Mouse (Mus musculus) macrophage (primary cell): ENCODE data around the gene Shcbp1l. TPM values are rescaled to one million over a fixed set of nuclear protein-coding genes. Genes with fewer than 3 reads are reported as not detected.
"Not testable (repeated sequence)": the region's sequence is repeated elsewhere in the genome, so short reads cannot be mapped to it uniquely, and the experiment has no call there.

Experiments used
- H3K27ac ChIP-seq: fragments of 350-480 bp; formaldehyde crosslinking; 2 replicates; pipeline ENCODE4 v1.9.0; 2021
- H3K36me3 ChIP-seq: fragments of 350-480 bp; formaldehyde crosslinking; 2 replicates; pipeline ENCODE4 v1.9.0; 2021; ENCODE audit errors: inconsistent target
- H3K4me3 ChIP-seq: fragments of 350-480 bp; formaldehyde crosslinking; 2 replicates; pipeline ENCODE4 v1.9.0; 2021; ENCODE audit errors: inconsistent target
- H3K79me2 ChIP-seq: fragments of 350-480 bp; formaldehyde crosslinking; 2 replicates; pipeline ENCODE4 v1.9.0; 2021; ENCODE audit errors: inconsistent target
- WGBS: methylation state at CpG from one replicate; pipeline ENCODE4 v1.1.7; 2026; ENCODE audit warnings: inconsistent platforms; ENCODE audit not compliant: missing documents; 5-methylcytosine and 5-hydroxymethylcytosine counted together
- polyA plus RNA-seq: library from polyadenylated mRNA; stranded (reverse); fragments of 250-400 nt; gene quantifications from 3 replicates; pipeline ENCODE4 v1.2.4, GENCODE M21; 2018; ENCODE audit warnings: inconsistent platforms

The Shcbp1l gene
- polyA plus RNA-seq, 1 experiment from 2014 or later: 0.63 TPM

GRCm38 (mm10) chr1:153412663-153413396, 12.1 kb upstream of the Shcbp1l start:
- H3K4me3 ChIP-seq: peak overlapping the region; percentile 42
- WGBS: 100% methylated on average over 1 of the region's 4 CpGs
- not testable (repeated sequence) for H3K36me3 ChIP-seq
- H3K27ac ChIP-seq: peak overlapping the region; percentile 92
- peaks cover 25% of the 10 kb centered on the region for H3K79me2 ChIP-seq

- Histone ChIP-seq H3K27ac (peak overlapping the region; percentile 92), H3K4me3 (peak overlapping the region; percentile 42), H3K79me2 (peaks cover 25% of the 10 kb centered on the region)
- WGBS: 85% methylated on average over 13 of the region's 13 CpGs
- H3K36me3 ChIP-seq: not testable (repeated sequence)
These were observed 11.5 kb upstream of the Shcbp1l start for GRCm38 (mm10) chr1:153413397-153414020.

- H3K79me2 ChIP-seq: peaks cover 25% of the 10 kb centered on the region
- WGBS: 40% methylated on average over 24 of the region's 24 CpGs
- peak overlapping the region; percentile 42 for H3K4me3 ChIP-seq
- not testable (repeated sequence) for H3K36me3 ChIP-seq
- H3K27ac ChIP-seq: peak overlapping the region; percentile 92
These were observed 10.7 kb upstream of the Shcbp1l start for GRCm38 (mm10) chr1:153414114-153414723.

DNA sequence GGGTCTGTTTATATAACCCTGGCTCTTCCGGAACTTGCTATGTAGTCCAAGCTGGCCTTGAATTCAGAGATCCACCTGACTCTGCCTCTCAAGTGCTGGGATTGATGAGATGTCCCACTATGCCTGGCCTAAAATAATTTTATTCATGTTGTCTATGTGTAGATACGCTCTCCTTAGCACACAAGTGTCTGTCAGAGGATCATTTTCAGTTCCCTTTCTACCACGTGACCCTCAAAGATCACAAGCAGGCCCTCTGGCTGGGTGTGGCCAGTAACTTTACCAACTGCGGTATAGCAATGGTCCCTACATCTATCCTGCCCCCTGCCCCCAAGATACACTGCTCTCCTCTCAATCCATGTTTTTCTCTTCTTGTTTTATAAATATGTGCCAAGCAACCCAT, 10.0 kb upstream of the Shcbp1l start:
- 15% methylated on average over 4 of the region's 4 CpGs for WGBS
- H3K27ac ChIP-seq: peak overlapping the region; percentile 92
- H3K79me2 ChIP-seq: peaks cover 22% of the 10 kb centered on the region
- H3K4me3 ChIP-seq: no peak overlapping the region; the same call in 1 of the 2 replicates
- no peaks in the 10 kb centered on the region for H3K36me3 ChIP-seq

DNA sequence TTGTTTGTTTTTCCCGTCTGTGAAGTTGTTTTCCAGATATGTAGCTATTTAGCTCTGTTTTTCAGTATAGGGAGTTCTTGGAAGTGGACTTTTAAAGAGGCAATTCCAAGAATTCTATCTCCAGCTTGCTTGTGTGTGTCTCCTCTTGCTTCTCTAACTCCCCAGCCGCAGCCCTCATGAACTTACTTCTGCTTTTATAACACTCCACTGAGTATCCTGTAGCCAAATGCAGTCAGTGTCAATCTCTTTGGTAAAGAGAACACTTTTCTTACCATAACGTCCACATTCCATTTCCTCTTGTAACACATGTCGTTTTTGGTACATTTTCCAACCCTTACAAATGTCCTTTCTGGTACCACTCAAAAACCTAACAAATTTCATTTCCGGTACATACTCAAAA, 9.2 kb upstream of the Shcbp1l start:
- not testable (repeated sequence) for H3K36me3 ChIP-seq, H3K4me3 ChIP-seq
- WGBS: 0% methylated on average over 1 of the region's 5 CpGs
- H3K79me2 ChIP-seq: peaks cover 16% of the 10 kb centered on the region
- H3K27ac ChIP-seq: peak overlapping the region; percentile 92

- H3K27ac ChIP-seq: peak overlapping the region; percentile 17
- H3K4me3 ChIP-seq, H3K36me3 ChIP-seq: not testable (repeated sequence)
- WGBS: 88% methylated on average over 3 of the region's 3 CpGs
- H3K79me2 ChIP-seq: peaks cover 16% of the 10 kb centered on the region
These were observed 8.6 kb upstream of the Shcbp1l start for GRCm38 (mm10) chr1:153416271-153416832.

- H3K79me2 ChIP-seq, H3K4me3 ChIP-seq, H3K27ac ChIP-seq, H3K36me3 ChIP-seq: not testable (repeated sequence)
- 100% methylated on average over 3 of the region's 4 CpGs for WGBS
These were observed 7.2 kb upstream of the Shcbp1l start for GRCm38 (mm10) chr1:153417805-153418204.

DNA sequence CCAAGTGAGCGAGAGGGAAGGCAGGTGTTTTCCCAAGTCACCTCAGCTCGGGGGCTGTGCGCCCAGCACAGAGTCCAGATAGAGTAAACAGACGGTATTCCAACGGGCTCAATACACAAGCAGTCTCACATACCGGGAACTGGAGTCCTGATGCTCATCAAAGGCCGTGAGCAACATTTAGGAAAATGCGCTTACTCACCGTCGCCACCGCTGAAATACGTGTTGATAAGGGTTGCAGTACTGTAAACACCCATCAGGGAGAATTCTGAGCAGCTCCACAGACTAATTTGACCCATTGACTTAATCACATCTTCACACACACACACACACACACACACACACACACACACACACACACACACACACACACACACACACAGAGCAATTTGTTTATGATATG, 691 bp upstream of the Shcbp1l start:
- WGBS: 39% methylated on average over 12 of the region's 12 CpGs
- Histone ChIP-seq H3K4me3 (peak overlapping the region; percentile 34), H3K79me2 (no peaks in the 10 kb centered on the region), H3K36me3 (no peaks in the 10 kb centered on the region), H3K27ac (no peak overlapping the region)

DNA sequence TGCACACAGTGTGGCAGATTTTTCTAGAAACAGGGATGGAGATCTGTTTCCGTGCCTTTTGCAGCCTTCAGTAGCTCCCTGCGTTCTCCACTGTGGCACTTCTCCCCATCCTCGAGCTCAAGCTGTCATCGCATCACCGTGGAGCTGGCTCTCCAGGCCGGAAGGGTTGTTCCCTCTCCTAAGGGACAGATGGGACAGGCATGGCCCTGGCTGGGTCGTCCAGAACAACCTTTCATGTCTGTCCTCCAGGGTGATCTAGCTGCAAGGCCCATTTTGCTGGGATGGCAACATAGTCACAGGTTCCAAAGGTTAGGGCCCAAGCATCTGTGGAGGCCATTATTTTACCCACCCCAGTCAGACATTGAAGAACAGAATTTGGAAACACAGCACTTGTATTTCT, 6.2 kb downstream of the Shcbp1l start:
- Histone ChIP-seq H3K36me3 (no peaks in the 10 kb centered on the region), H3K27ac (peak overlapping the region; percentile 65), H3K4me3 (no peak overlapping the region), H3K79me2 (no peaks in the 10 kb centered on the region)
- 93% methylated on average over 7 of the region's 7 CpGs for WGBS

DNA sequence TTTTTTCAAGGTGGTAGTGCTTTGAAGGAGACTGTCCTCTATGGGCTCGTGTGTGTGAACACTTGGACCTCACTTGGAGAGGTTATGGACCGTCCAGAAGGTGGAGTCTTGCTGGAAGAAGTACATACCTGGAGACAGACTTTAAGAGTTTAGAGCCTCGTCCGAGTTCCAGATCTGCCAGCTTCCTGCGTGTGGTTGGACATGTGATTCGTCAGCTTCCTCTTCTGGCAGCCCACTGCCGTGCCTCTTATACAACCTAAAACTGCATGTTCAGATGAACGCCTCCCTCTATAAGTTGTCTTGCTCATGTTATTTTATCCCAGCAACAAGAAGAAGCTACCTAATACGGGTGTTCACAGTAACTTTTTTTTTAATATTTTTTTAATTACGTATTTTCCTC, 6.7 kb downstream of the Shcbp1l start:
- Histone ChIP-seq H3K79me2 (no peaks in the 10 kb centered on the region), H3K27ac (peak overlapping the region; percentile 65), H3K36me3 (no peaks in the 10 kb centered on the region), H3K4me3 (no peak overlapping the region)
- 12% methylated on average over 10 of the region's 10 CpGs for WGBS

- Histone ChIP-seq H3K4me3 (no peak overlapping the region), H3K27ac (peak overlapping the region; percentile 65), H3K79me2 (no peaks in the 10 kb centered on the region), H3K36me3 (no peaks in the 10 kb centered on the region)
- WGBS: 100% methylated on average over 2 of the region's 2 CpGs
These were observed 7.4 kb downstream of the Shcbp1l start for GRCm38 (mm10) chr1:153432329-153432728.

- H3K27ac ChIP-seq: peak overlapping the region; percentile 51
- no peaks in the 10 kb centered on the region for H3K36me3 ChIP-seq
- H3K4me3 ChIP-seq: no peak overlapping the region
- 19% methylated on average over 4 of the region's 5 CpGs for WGBS
- no peaks in the 10 kb centered on the region for H3K79me2 ChIP-seq
These were observed 9.1 kb downstream of the Shcbp1l start for GRCm38 (mm10) chr1:153433851-153434589.

GRCm38 (mm10) chr1:153437536-153437935, 12.6 kb downstream of the Shcbp1l start:
- Histone ChIP-seq H3K4me3 (no peak overlapping the region), H3K36me3 (no peaks in the 10 kb centered on the region), H3K79me2 (no peaks in the 10 kb centered on the region), H3K27ac (no peak overlapping the region)
- 95% methylated on average over 11 of the region's 11 CpGs for WGBS

DNA sequence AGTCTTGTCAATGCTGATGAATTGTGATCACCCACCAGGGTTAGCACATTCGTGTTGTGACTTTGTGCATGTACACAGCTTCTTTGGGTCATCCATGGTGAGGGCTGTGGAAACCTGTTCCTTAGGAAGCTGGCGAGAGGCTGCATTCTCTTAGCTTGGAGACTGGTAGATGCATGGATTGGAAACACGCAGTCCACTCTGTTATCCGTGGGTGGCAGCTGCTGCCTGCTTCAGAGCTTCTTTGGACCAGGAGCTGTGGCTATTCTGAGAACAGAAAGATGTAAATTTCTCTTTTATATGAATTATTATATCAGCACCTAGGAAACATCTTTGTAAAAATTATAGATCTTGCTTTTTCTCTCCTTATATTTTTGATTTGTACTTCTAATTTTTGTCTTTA, 15.8 kb downstream of the Shcbp1l start:
- Histone ChIP-seq H3K4me3 (no peak overlapping the region), H3K27ac (no peak overlapping the region)
- WGBS: 91% methylated on average over 4 of the region's 4 CpGs

More for the DNA sequence above, 15.8 kb downstream of the Shcbp1l start:
- H3K36me3 ChIP-seq: no peaks in the 10 kb centered on the region
- H3K79me2 ChIP-seq: no peaks in the 10 kb centered on the region
